Mouse (Mus musculus) adrenal gland, adult (tissue): ENCODE data around the gene Rom1.
"Not testable (repeated sequence)": the region's sequence is repeated elsewhere in the genome, so short reads cannot be mapped to it uniquely, and the experiment has no call there.

Experiments
- DNase-seq, 2 experiments: peaks; one replicate each; pipeline ENCODE4 v3.0.0; 2022 to 2023; ENCODE audit warnings: low spot score in 1 of 2; ENCODE audit not compliant: inconsistent age in 2 of 2

Rom1 gene

GRCm38 (mm10) chr19:8929224-8930088, at the start of gene Rom1, which contains the start of gene Eml3:
TSS of gene Rom1 (minus strand) at chr19:8929356.
TSS of gene Eml3 (plus strand) at chr19:8929552.
- DNase-seq = peak; percentile 96 to 99

- DNase-seq = peak; percentile 57 to 81
Measured at GRCm38 (mm10) chr19:8976535-8976934, 47.4 kb upstream of the Rom1 start.

GRCm38 (mm10) chr19:8975491-8975890, 46.3 kb upstream of the Rom1 start:
- DNase-seq = peak; percentile 57 to 74

- DNase-seq = no peak
Measured at GRCm38 (mm10) chr19:8974638-8975037, 45.5 kb upstream of the Rom1 start.

GRCm38 (mm10) chr19:8972491-8972890, 43.3 kb upstream of the Rom1 start:
- not testable (repeated sequence) for DNase-seq

GRCm38 (mm10) chr19:8967893-8968292, 38.7 kb upstream of the Rom1 start:
- no peak for DNase-seq

GRCm38 (mm10) chr19:8967373-8967743, 38.2 kb upstream of the Rom1 start:
- DNase-seq = no peak

GRCm38 (mm10) chr19:8966590-8967372, 37.6 kb upstream of the Rom1 start, which contains the start of gene Eef1g:
TSS of gene Eef1g (plus strand) at chr19:8967041.
- peak; percentile 99 to 100 for DNase-seq

GRCm38 (mm10) chr19:8966198-8966589, 37.0 kb upstream of the Rom1 start:
- no peak for DNase-seq

GRCm38 (mm10) chr19:8965771-8966170, 36.6 kb upstream of the Rom1 start:
- peak; percentile 51 to 75 for DNase-seq

GRCm38 (mm10) chr19:8965075-8965474, 35.9 kb upstream of the Rom1 start:
- DNase-seq = peak; percentile 40 to 61

GRCm38 (mm10) chr19:8962256-8962655, 33.1 kb upstream of the Rom1 start:
- DNase-seq = no peak

GRCm38 (mm10) chr19:8954171-8954570, 25.0 kb upstream of the Rom1 start:
- DNase-seq = peak in 1 of 2 experiments; percentile 69

GRCm38 (mm10) chr19:8953135-8954039, 24.2 kb upstream of the Rom1 start, which contains the start of gene Tut1:
TSS of gene Tut1 (plus strand) at chr19:8953847.
- peak; percentile 93 to 98 for DNase-seq

GRCm38 (mm10) chr19:8952241-8952640, 23.1 kb upstream of the Rom1 start:
- no peak for DNase-seq

- no peak for DNase-seq
Measured at GRCm38 (mm10) chr19:8950190-8950589, 21.0 kb upstream of the Rom1 start.

- DNase-seq = no peak
Measured at GRCm38 (mm10) chr19:8946929-8947328, 17.8 kb upstream of the Rom1 start.

- DNase-seq = no peak
Measured at GRCm38 (mm10) chr19:8945251-8945650, 16.1 kb upstream of the Rom1 start.

- peak; percentile 78 to 93 for DNase-seq
Measured at GRCm38 (mm10) chr19:8944750-8945149, 15.6 kb upstream of the Rom1 start.

GRCm38 (mm10) chr19:8944062-8944461, 14.9 kb upstream of the Rom1 start:
- no peak for DNase-seq

GRCm38 (mm10) chr19:8943047-8943446, 13.9 kb upstream of the Rom1 start:
- no peak for DNase-seq
